Mouse (Mus musculus): ENCODE results near the gene S1pr3. TPM values are rescaled to one million over a fixed set of nuclear protein-coding genes. Genes with fewer than 3 reads are reported as not detected.
A peak's percentile ranks its signal among the peaks of the same experiment; 100 is the strongest.

The S1pr3 gene
- polyA plus RNA-seq, 1 experiment from 2014 or later: 37.7 TPM

DNA sequence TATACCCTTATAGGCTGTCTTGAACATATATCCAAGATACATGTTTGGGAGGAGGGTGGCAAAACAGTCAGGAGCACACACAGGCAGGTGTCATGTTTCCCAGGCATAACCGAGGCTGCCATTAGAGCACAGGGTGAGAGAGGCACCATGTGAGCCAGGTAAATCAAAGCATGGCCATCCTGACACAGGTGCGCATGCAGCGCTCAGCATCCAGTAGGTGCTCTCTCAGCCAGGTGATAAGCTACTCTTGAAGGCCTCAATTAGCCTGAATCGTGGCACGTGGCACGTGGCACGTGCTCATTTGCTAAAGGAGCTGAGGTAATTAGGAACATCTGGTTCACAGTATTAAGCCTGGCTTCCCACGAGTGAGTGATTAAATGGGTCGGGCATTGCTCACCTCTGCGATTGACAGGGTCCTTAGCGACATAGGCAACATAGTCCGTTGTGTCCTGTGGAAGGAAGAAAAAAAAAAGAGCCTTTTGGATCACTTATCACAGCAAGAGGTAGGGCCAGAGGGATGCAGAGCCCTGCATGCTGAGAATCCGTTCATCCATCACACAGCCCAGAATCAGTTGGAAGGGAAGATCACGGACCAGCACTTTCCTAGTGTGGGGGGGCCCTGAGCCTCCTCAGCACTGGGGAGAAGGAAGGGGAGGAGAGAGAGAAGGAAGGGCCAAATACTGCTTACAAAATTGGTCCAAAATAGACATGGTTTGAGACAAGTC is 57.8 kb downstream of the S1pr3 start:
- Histone ChIP-seq H3K9ac (no peak overlapping the region), H3K4me1 (no peaks in the 10 kb centered on the region), H3K36me3 (no peaks in the 10 kb centered on the region), H3K9me3 (no peaks in the 10 kb centered on the region), H3K27me3 (replicated peaks) (no peaks in the 10 kb centered on the region), H3K4me3 (replicated peaks) (no peak overlapping the region), H3K27ac (no peak overlapping the region), H3K4me2 (no peak overlapping the region)
- ATAC-seq (ENCODE audit: insufficient read depth, low FRiP score, low read depth): no peak; the same call in 1 of the 2 replicates
- 80% methylated on average over 14 of the region's 14 CpGs for WGBS

DNA sequence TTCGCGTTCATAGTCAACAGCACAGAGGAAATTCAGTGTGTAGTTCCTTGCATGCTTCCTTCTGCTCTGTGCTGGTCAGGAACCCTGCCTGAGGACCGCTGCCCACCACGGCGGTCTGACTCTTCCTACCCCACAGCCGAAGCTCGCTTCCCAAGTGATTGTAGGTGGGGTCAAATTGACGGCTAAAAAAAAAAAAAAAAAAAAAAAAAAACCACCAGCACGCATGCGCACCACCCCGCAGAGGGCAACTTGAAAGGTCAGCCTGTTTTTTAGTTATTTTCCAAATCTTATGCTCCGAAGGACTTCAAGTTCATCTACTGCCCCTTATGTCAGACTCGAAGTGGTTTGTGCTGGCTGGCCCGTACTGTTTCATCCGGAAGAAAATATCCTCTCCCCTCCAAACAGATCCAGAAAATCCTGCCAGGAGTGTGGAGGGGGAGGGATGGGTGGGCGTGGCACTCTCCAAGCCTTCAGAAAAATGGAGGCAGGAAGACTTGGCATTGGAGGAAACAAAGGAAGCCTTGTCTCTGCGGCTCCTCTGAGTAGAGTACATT is 60.3 kb downstream of the S1pr3 start:
- 68% methylated on average over 17 of the region's 17 CpGs for WGBS
- H3K4me3 ChIP-seq (replicated peaks): no peak overlapping the region
- H3K27ac ChIP-seq: no peak overlapping the region
- no peaks in the 10 kb centered on the region for H3K9me3 ChIP-seq
- no peaks in the 10 kb centered on the region for H3K36me3 ChIP-seq
- H3K9ac ChIP-seq: no peak overlapping the region
- H3K27me3 ChIP-seq (replicated peaks): no peaks in the 10 kb centered on the region
- no peak for ATAC-seq (ENCODE audit: insufficient read depth, low FRiP score, low read depth)
- no peaks in the 10 kb centered on the region for H3K4me1 ChIP-seq
- H3K4me2 ChIP-seq: 0 out of 2 replicates have a peak overlapping the region, but pooled peaks have one; percentile 5

Other genes with a start within 250 kb of the S1pr3 start
- gene Nxnl2, start 237.6 kb upstream of the S1pr3 start, polyA plus RNA-seq (2015; fragmentation: Nextera tagmentation; extraction: Ambion mirVana): 1.5 and 1.6 TPM in 2 replicates
- gene Shc3, start 160.8 kb downstream of the S1pr3 start, polyA plus RNA-seq (2015; fragmentation: Nextera tagmentation; extraction: Ambion mirVana): 0.35 and 0.41 TPM in 2 replicates
- gene Cks2, start 236.6 kb downstream of the S1pr3 start, polyA plus RNA-seq (2015; fragmentation: Nextera tagmentation; extraction: Ambion mirVana): 304 and 342 TPM in 2 replicates
- gene Secisbp2, start 243.1 kb downstream of the S1pr3 start, polyA plus RNA-seq (2015; fragmentation: Nextera tagmentation; extraction: Ambion mirVana): 27.1 and 27.3 TPM in 2 replicates